ENCODE assay signal across 8 mouse cellular contexts in genomic region chr4:128839811-128840738, GRCm38 (mm10). TPM values are rescaled to one million over a fixed set of nuclear protein-coding genes. Genes with fewer than 3 reads are reported as not detected.
A peak's percentile ranks its signal among the peaks of the same experiment; 100 is the strongest.
DNase-seq lines count a peak whose midpoint lies in the region; ATAC-seq and TF ChIP-seq lines count a peak whose summit lies in the region.

No protein-coding gene starts in this region.

- H3K4me3 ChIP-seq in hindbrain, embryonic 14.5 days (replicated peaks; ENCODE audit: low read length): no peak overlapping the region
- H3K4me3 ChIP-seq in liver, adult 2 months (ENCODE audit: insufficient read depth, low read depth, low read length): no peak overlapping the region

- WGBS in hindbrain, embryonic 14.5 days: 52% methylated on average over 16 of the region's 16 CpGs
- WGBS in liver, adult 2 months: 57% methylated on average over 16 of the region's 16 CpGs

- H3K9ac ChIP-seq in hindbrain, embryonic 14.5 days: no peak overlapping the region
- 0 out of 2 replicates have a peak overlapping the region, but pooled peaks have one; percentile 0 for H3K9ac ChIP-seq in liver, adult 2 months (ENCODE audit: low read depth, low read length)

- no peak overlapping the region for H3K4me2 ChIP-seq in hindbrain, embryonic 14.5 days (replicated peaks)

- H3K9me3 ChIP-seq in hindbrain, embryonic 14.5 days (ENCODE audit: control insufficient read depth, low read length): no peaks in the 10 kb centered on the region

- ATAC-seq in hindbrain, embryonic 14.5 days (ENCODE audit: low FRiP score): peak; percentile 24; the same call in 1 of the 2 replicates
- 0 out of 2 replicates have a peak, but pooled peaks have one; percentile 25 for ATAC-seq in monocyte, adult 5-6 weeks (replicated peaks; ENCODE audit: insufficient number of reproducible peaks, low FRiP score, low TSS enrichment, poor library complexity, severe bottlenecking)

- no peaks in the 10 kb centered on the region for H3K79me2 ChIP-seq in liver, adult 2 months (ENCODE audit: control insufficient read depth, insufficient read depth, low read length)

- H3K36me3 ChIP-seq in hindbrain, embryonic 14.5 days (replicated peaks; ENCODE audit: control insufficient read depth, insufficient read depth): no peaks in the 10 kb centered on the region
- no peaks in the 10 kb centered on the region for H3K36me3 ChIP-seq in liver, adult 2 months (ENCODE audit: control insufficient read depth, insufficient read depth, low read length)

- H3K4me1 ChIP-seq in hindbrain, embryonic 14.5 days (replicated peaks; ENCODE audit: control insufficient read depth, insufficient read depth, low read length): 0 out of 2 replicates have a peak, but pooled peaks cover 7% of the 10 kb centered on the region
- peaks cover 4% of the 10 kb centered on the region; the same call in 1 of the 2 replicates for H3K4me1 ChIP-seq in liver, adult 2 months (ENCODE audit: control insufficient read depth, insufficient read depth, low read length)

- peak overlapping the region; percentile 72 for H3K27ac ChIP-seq in hindbrain, embryonic 14.5 days
- H3K27ac ChIP-seq in liver, adult 2 months (replicated peaks; ENCODE audit: insufficient read depth, low read depth, low read length): peak overlapping the region; percentile 19

- TF ChIP-seq POLR2A in liver, adult 2 months (IDR thresholded peaks at IDR 0.05; ENCODE audit: extremely low read depth, insufficient read depth, low read length): no peak

- no peaks in the 10 kb centered on the region for H3K27me3 ChIP-seq in hindbrain, embryonic 14.5 days (ENCODE audit: control insufficient read depth, insufficient read depth, low read length)
- no peaks in the 10 kb centered on the region for H3K27me3 ChIP-seq in liver, adult 2 months (ENCODE audit: control insufficient read depth, insufficient read depth, low read length)

- peak; percentile 13 for DNase-seq in 416B (ENCODE audit: low read depth)
- peak; percentile 76 for DNase-seq in adrenal gland, postnatal 14 days
- DNase-seq in gastrocnemius, adult 18-20 months (ENCODE audit: low spot score): peak; percentile 7
- peak; percentile 53 for DNase-seq in hindbrain, embryonic 14.5 days (ENCODE audit: low spot score)
- DNase-seq in liver, adult 2 months (ENCODE audit: extremely low read depth, low read depth, low spot score): peak; percentile 31
- no peak for DNase-seq in thymus, postnatal 4 days
- no peak for DNase-seq in cerebellum, adult 9-10 months

- TF ChIP-seq CTCF in liver, adult 2 months (IDR thresholded peaks at IDR 0.05; ENCODE audit: low read depth, low read length): no peak

RNA-seq across cellular contexts. Expression of gene Zfp362, which starts 34.2 kb away (rescaled TPM):
- total RNA-seq in adrenal gland, postnatal 14 days (2021): 32.2 and 39.1 TPM in 2 replicates
- total RNA-seq in gastrocnemius, adult 18-20 months (2021): 1 to 10 TPM; 9.7 TPM
- polyA plus RNA-seq in hindbrain, embryonic 14.5 days (2014; fragmentation: Nextera tagmentation; extraction: Ambion mirVana): 29.0 and 33.6 TPM in 2 replicates
- 0.83 and 0.87 TPM in 2 replicates for total RNA-seq in liver, adult 2 months (2014; rRNA removed)
- 5.7 and 6.2 TPM in 2 replicates for polyA plus RNA-seq in liver, adult 2 months (2012; rRNA removed)
- 3.6 to 8.3 TPM (median 5.7 TPM) in 3 replicates for total RNA-seq in monocyte, adult 5-6 weeks (2017)

RNA-seq across cellular contexts. Expression of gene Trim62, which starts 43.3 kb away (rescaled TPM):
- 10.0 and 11.0 TPM in 2 replicates for total RNA-seq in adrenal gland, postnatal 14 days (2021)
- total RNA-seq in gastrocnemius, adult 18-20 months (2021): under 1 TPM; 0.34 to 0.45 TPM
- 31.9 and 35.5 TPM in 2 replicates for polyA plus RNA-seq in hindbrain, embryonic 14.5 days (2014; fragmentation: Nextera tagmentation; extraction: Ambion mirVana)
- 0.28 and 0.34 TPM in 2 replicates for total RNA-seq in liver, adult 2 months (2014; rRNA removed)
- 0.67 and 1.0 TPM in 2 replicates for polyA plus RNA-seq in liver, adult 2 months (2012; rRNA removed)
- 0.75 to 3.5 TPM (median 0.95 TPM) in 3 replicates for total RNA-seq in monocyte, adult 5-6 weeks (2017)

Comparison
In these comparisons a context has a peak if more than half of its experiments do, and no peak if none do; other contexts are left out.
1. DNase-seq: peak in 416B (single experiment), adrenal gland, postnatal 14 days (single experiment), gastrocnemius, adult 18-20 months (single experiment), hindbrain, embryonic 14.5 days (single experiment) and liver, adult 2 months (single experiment); none in thymus, postnatal 4 days (single experiment) and cerebellum, adult 9-10 months (single experiment).